Mouse (Mus musculus) limb, embryonic 11.5 days (tissue): ENCODE measurements around the gene Inpp4b. TPM values are rescaled to one million over a fixed set of nuclear protein-coding genes. Genes with fewer than 3 reads are reported as not detected.

ENCODE experiments used
- ATAC-seq: fragments of 200-750 bp; cut with Nextera tagmentation; 2 replicates; pipeline ENCODE4 v1.8.0; 2017; ENCODE audit warnings: low read depth; ENCODE audit not compliant: insufficient number of reproducible peaks, low FRiP score, low TSS enrichment
- DNase-seq: peaks from one replicate; pipeline ENCODE4 v3.0.0-alpha.2; 2015; ENCODE audit warnings: low spot score
- H3K27ac ChIP-seq: fragments of 300-500 bp; sonication (generic); replicated peaks from 2 replicates; pipeline ENCODE4 v1.5.1; 2014; ENCODE audit warnings: low read depth, mild to moderate bottlenecking, low read length
- H3K27me3 ChIP-seq: fragments of 300-500 bp; sonication (generic); 2 replicates; pipeline ENCODE4 v1.6.1; 2014; ENCODE audit warnings: mild to moderate bottlenecking, low read length, mixed read lengths; ENCODE audit not compliant: control insufficient read depth, insufficient read depth
- H3K36me3 ChIP-seq: fragments of 300-500 bp; sonication (generic); 2 replicates; pipeline ENCODE4 v1.6.1; 2014; ENCODE audit warnings: mild to moderate bottlenecking, low read length, moderate library complexity, mixed read lengths; ENCODE audit not compliant: control insufficient read depth, insufficient read depth
- H3K4me1 ChIP-seq: fragments of 300-500 bp; sonication (generic); 2 replicates; pipeline ENCODE4 v1.6.1; 2014; ENCODE audit warnings: low read length, mixed read lengths; ENCODE audit not compliant: control insufficient read depth, insufficient read depth
- H3K4me2 ChIP-seq: fragments of 300-500 bp; sonication (generic); 2 replicates; pipeline ENCODE4 v1.6.1; 2014; ENCODE audit warnings: low read depth, mild to moderate bottlenecking, moderate library complexity; ENCODE audit not compliant: severe bottlenecking
- H3K4me3 ChIP-seq: fragments of 300-500 bp; sonication (generic); 2 replicates; pipeline ENCODE4 v1.5.1; 2014; ENCODE audit warnings: low read depth, low read length
- H3K9ac ChIP-seq: fragments of 300-500 bp; sonication (generic); 2 replicates; pipeline ENCODE4 v1.6.1; 2014; ENCODE audit warnings: mild to moderate bottlenecking, low read length
- H3K9me3 ChIP-seq: fragments of 300-500 bp; sonication (generic); 2 replicates; pipeline ENCODE4 v1.6.1; 2016; ENCODE audit warnings: low read length; ENCODE audit not compliant: control insufficient read depth
- WGBS: fragments of 180-500 bp; shearing (Covaris S2); extraction: QIAGEN DNeasy Blood & Tissue Kit; methylation state at CpG from one replicate; pipeline ENCODE4 v1.1.7; 2014; 5-methylcytosine and 5-hydroxymethylcytosine counted together
- polyA plus RNA-seq: library from polyadenylated mRNA; unstranded; fragments of >200 nt; fragmentation: Nextera tagmentation; extraction: Ambion mirVana; gene quantifications from 2 replicates; pipeline ENCODE4 v1.2.1, GENCODE M21; 2014

The Inpp4b gene
- polyA plus RNA-seq, 1 experiment from 2014 or later: 8.8 TPM

DNA sequence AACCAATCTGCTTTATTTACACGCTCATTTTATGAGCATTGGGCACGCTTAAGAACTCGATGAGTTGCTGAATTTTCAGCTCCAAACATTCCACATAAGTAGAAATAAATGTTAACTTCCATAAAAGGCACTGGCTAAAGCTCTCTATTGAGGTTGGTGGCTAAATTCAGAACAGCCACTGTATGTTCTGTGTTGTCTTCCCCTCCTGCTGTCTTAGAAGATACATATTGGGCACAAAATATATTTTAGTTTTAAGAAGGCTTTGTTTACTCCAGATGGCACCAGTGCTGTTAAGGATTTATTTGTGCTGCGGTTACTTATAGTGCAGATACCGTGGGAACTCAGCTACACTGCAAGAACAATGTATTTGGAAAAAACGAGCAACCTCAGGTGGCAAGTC, 15.8 kb downstream of the Inpp4b start:
- ATAC-seq: no peak
- 89% methylated on average over 6 of the region's 6 CpGs for WGBS

DNA sequence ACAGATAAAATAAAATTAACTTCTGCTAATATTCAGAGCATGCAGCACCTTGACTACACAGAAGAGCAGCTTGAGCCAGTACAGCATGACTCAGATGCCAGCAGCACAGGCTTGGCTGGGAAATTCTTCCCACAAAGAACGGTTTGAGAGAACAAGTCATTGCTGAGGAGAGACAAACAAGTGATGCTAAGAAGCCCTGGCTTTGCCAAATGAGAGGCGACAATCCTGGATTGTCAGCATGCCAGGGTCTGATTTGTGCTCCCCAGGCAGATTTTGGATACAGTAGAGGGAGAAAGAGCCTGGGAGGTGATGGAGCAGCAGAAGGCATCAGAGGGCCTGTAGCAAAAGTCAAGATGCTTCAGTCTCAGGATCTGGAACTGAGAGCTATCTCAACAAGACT, 18.2 kb downstream of the Inpp4b start:
- WGBS: 84% methylated on average over 2 of the region's 2 CpGs
- Histone ChIP-seq H3K9ac (no peak overlapping the region), H3K4me3 (no peak overlapping the region), H3K4me1 (no peaks in the 10 kb centered on the region), H3K27ac (no peak overlapping the region), H3K27me3 (no peaks in the 10 kb centered on the region), H3K9me3 (no peaks in the 10 kb centered on the region), H3K36me3 (no peaks in the 10 kb centered on the region), H3K4me2 (no peak overlapping the region)
- ATAC-seq (no peak), DNase-seq (no peak)

More for the DNA sequence above, 15.8 kb downstream of the Inpp4b start:
- H3K27ac ChIP-seq: no peak overlapping the region
- no peaks in the 10 kb centered on the region for H3K36me3 ChIP-seq
- no peak overlapping the region for H3K4me2 ChIP-seq
- no peak for DNase-seq
- no peak overlapping the region for H3K4me3 ChIP-seq
- no peak overlapping the region for H3K9ac ChIP-seq
- no peaks in the 10 kb centered on the region for H3K27me3 ChIP-seq
- no peaks in the 10 kb centered on the region for H3K9me3 ChIP-seq
- no peaks in the 10 kb centered on the region for H3K4me1 ChIP-seq

DNA sequence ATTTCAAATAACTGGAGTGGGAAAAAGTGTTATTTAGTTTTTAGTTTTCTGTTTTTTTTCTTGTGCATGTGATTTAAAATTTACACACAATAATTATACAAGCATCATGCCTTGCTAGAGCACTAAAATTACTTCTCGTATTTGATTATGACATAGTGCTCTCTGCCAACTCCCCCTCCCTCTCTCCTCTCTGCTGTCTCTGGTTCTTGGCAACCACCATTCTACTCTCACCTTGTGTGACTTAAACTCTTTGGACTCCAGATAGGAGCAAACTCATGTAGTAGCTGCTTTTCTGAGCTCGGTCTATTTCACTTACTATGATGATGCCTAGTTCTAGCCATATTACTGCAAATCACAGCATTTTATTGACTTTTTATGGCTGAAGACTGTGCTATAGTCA, 18.8 kb downstream of the Inpp4b start:
- H3K27ac ChIP-seq: no peak overlapping the region
- H3K4me2 ChIP-seq: no peak overlapping the region
- H3K9me3 ChIP-seq: no peaks in the 10 kb centered on the region
- no peaks in the 10 kb centered on the region for H3K27me3 ChIP-seq
- no peaks in the 10 kb centered on the region for H3K4me1 ChIP-seq
- DNase-seq: no peak
- no peaks in the 10 kb centered on the region for H3K36me3 ChIP-seq
- H3K9ac ChIP-seq: no peak overlapping the region
- H3K4me3 ChIP-seq: no peak overlapping the region
- 83% methylated on average over 2 of the region's 2 CpGs for WGBS
- ATAC-seq: no peak

DNA sequence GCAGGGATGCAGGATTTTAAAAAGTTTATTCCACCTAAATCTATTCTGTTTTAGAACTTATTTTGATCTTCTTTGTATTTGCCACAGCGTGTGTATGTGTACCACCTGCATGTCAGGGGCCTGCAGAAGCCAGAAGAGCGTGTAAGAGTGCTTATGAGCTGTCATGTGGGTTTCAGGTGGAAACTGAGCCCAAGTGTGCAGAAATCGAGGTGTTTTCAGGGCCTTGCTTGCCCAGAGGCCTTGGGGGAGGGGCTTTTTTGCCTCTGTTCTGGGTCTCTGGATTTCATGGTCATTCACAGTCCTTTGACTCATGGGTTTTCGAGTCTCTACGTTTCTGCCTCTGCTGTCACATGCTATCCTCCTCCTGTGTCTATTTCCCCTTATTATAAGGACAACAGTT, 28.3 kb downstream of the Inpp4b start:
- no peaks in the 10 kb centered on the region for H3K9me3 ChIP-seq
- WGBS: 72% methylated on average over 5 of the region's 5 CpGs

DNA sequence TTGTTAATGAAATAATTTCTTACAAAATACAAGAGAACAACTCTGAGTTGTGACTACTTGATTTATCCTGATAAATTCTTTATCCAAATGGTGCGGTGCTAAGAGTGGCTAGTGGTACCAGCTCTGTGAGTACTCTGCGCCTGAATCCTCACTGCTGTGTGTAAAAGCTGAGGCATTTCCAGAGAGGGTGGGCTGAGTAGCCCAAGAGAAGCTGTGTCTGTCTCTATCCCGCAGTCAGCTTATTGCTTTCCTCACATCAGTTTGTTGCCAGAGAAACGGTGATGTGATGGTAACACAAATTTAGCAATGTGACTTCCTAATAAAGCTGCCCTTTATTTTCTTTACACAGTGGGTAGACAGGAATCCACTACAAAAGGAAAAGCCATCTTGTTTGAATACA, 29.5 kb downstream of the Inpp4b start:
- Histone ChIP-seq H3K4me2 (no peak overlapping the region), H3K9me3 (no peaks in the 10 kb centered on the region), H3K27ac (no peak overlapping the region), H3K27me3 (no peaks in the 10 kb centered on the region), H3K4me3 (no peak overlapping the region), H3K36me3 (no peaks in the 10 kb centered on the region), H3K9ac (no peak overlapping the region), H3K4me1 (no peaks in the 10 kb centered on the region)
- 74% methylated on average over 4 of the region's 4 CpGs for WGBS
- ATAC-seq: no peak
- DNase-seq: no peak

More for the DNA sequence above, 28.3 kb downstream of the Inpp4b start:
- Histone ChIP-seq H3K4me1 (no peaks in the 10 kb centered on the region), H3K27me3 (no peaks in the 10 kb centered on the region), H3K4me2 (no peak overlapping the region), H3K4me3 (no peak overlapping the region), H3K36me3 (no peaks in the 10 kb centered on the region), H3K27ac (no peak overlapping the region), H3K9ac (no peak overlapping the region)
- ATAC-seq: no peak
- DNase-seq: no peak

DNA sequence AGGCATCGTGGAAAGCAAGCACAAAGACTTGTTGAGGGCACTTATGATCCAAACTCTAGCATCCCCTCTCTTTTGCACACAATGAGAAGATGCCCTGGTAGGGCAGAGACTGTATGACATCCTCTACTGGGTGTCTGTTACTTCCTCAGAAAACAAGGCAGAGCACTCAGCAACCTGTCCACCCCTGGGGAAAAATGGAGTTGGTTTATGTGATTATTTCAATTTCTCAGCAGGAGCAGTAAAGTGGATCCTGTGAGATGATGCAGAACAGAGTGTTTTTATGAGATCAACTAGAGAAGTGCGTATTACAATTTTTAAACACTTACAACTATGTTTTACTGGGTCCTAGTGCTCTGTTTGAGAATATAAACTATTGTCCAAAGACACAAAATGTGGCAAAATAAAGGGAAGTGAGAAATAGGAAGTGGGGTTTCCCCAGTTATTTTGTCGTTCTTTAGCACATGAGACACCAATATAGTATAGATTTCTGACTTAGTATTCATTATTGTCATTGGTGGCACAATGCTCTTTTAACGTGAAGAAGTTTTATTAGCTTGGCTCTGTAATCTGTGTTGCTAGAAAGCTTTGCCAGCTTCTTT, 32.6 kb downstream of the Inpp4b start:
- no peak overlapping the region for H3K4me3 ChIP-seq
- no peak overlapping the region for H3K9ac ChIP-seq
- H3K4me1 ChIP-seq: no peaks in the 10 kb centered on the region
- H3K4me2 ChIP-seq: no peak overlapping the region
- no peaks in the 10 kb centered on the region for H3K36me3 ChIP-seq
- WGBS: 89% methylated on average over 4 of the region's 4 CpGs
- DNase-seq (no peak), ATAC-seq (no peak)
- no peak overlapping the region for H3K27ac ChIP-seq
- no peaks in the 10 kb centered on the region for H3K27me3 ChIP-seq
- H3K9me3 ChIP-seq: no peaks in the 10 kb centered on the region

DNA sequence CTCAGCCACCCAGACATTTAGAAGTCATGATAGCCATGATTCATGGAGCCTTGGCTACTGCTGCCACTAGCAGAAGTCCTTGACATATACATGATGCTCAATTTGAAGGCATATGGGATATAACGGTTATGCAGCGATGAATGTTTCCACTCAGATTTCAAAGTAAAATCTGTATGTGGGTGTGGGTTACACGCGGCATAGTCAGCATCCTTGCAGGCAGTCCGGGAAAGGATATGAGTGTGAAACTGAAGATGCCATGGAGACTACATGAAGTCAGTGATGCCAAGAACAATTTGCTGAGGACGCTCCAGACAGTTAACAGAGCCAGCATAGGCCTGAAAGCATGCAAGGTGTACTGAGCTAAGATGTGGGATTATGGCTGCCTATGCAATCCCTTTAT, 46.6 kb downstream of the Inpp4b start:
- Histone ChIP-seq H3K4me3 (no peak overlapping the region), H3K9ac (no peak overlapping the region), H3K27ac (no peak overlapping the region), H3K4me2 (no peak overlapping the region), H3K36me3 (no peaks in the 10 kb centered on the region), H3K4me1 (no peaks in the 10 kb centered on the region), H3K9me3 (no peaks in the 10 kb centered on the region), H3K27me3 (no peaks in the 10 kb centered on the region)
- 93% methylated on average over 6 of the region's 6 CpGs for WGBS
- ATAC-seq (no peak), DNase-seq (no peak)

DNA sequence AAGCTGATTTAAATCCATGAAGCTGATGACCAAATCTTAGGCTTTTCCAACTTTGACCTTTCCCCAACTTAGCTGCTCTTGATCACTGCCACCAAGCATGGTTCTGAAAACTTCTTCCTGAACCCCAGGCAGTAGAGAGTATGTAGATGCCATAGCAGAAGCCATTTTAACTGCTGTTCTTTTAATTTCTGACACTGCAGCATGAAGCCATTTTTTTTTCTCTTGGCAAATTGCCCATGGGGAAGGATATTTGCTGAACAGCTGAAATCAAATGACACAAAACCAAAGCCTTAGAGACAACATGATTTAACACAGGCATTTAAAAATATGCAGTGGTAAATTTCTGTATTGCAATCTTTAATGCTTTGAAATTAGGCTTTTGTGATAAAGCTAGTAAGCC, 56.7 kb downstream of the Inpp4b start:
- Histone ChIP-seq H3K4me1 (no peaks in the 10 kb centered on the region), H3K36me3 (no peaks in the 10 kb centered on the region), H3K27ac (no peak overlapping the region), H3K9me3 (no peaks in the 10 kb centered on the region), H3K27me3 (no peaks in the 10 kb centered on the region), H3K4me2 (no peak overlapping the region), H3K4me3 (no peak overlapping the region), H3K9ac (no peak overlapping the region)
- ATAC-seq (no peak), DNase-seq (no peak)

DNA sequence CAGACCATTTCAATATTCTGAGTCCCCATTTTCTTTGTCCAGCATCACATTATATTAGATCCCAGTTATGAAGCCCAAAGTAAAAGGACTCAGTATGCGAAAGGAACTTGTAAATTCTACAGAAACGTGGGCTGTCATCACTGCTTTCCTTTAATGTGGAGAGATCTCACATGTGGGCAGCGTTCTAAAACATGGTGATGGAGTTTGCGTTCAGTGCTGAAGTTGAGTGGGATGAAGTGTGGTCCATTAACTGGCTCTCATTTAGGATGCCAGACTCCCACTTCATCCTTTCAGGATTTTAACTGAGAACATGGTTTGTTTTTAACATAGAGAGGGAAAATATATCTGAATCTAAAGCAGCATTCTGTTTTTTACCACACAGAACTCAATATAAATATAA, 57.1 kb downstream of the Inpp4b start:
- Histone ChIP-seq H3K36me3 (no peaks in the 10 kb centered on the region), H3K4me3 (no peak overlapping the region), H3K27ac (no peak overlapping the region), H3K9ac (no peak overlapping the region), H3K4me2 (no peak overlapping the region), H3K9me3 (no peaks in the 10 kb centered on the region), H3K4me1 (no peaks in the 10 kb centered on the region), H3K27me3 (no peaks in the 10 kb centered on the region)
- DNase-seq (no peak), ATAC-seq (no peak)
- WGBS: 77% methylated on average over 4 of the region's 4 CpGs
